Mouse (Mus musculus) frontal cortex, postnatal 25 days (tissue): ENCODE measurements at regions not wholly inside any gene's neighbourhood (a gene's known extent, or its start where the extent isn't known, plus 50 kb on each side); places are given as distances from the start of the nearest gene placed in this dataset.

Experiments
- DNase-seq, 2 experiments: peaks; one replicate each; pipeline ENCODE4 v3.0.0; 2022; ENCODE audit warnings: low spot score in 2 of 2

DNA sequence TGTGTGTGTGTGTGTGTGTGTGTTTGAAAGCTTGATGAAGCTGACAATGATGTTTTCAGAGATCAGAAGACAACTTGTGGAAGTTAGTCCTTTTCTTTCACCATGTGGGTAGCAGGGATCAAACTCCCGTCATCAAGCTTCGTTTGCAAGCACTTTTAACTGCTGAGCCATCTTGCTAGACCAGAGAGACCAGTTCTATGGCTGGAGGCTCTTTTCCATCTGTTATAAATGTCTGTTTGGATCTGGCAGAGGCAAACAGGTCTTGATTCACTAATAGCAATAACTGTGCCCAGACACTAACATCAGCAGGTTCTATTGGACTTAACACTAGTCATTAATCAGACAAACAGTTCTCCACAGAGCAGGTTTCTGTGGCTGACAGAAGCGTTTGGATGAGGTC lies 150.1 kb upstream of the Stmnd1 start:
- DNase-seq, result no peak

DNA sequence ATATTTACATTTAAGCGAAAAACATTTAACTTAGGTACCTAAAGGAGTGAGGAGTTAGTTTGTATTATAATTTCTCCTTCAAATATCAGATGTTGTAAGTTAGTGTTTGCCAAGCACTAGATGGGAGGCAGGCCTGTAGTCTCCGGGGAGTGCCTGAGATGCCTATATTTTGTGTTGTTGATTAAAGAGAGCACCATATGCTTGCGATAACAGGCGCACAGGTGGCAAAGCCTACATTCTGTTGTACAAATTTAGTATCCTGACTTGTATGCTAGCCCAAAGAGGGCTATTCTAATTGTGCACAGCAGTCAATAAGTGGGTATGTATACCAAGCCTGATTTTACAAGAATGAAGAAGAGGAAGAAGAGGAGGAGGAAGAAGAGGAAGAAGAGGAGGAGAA lies 151.8 kb upstream of the Atxn1 start:
- no peak for DNase-seq

DNA sequence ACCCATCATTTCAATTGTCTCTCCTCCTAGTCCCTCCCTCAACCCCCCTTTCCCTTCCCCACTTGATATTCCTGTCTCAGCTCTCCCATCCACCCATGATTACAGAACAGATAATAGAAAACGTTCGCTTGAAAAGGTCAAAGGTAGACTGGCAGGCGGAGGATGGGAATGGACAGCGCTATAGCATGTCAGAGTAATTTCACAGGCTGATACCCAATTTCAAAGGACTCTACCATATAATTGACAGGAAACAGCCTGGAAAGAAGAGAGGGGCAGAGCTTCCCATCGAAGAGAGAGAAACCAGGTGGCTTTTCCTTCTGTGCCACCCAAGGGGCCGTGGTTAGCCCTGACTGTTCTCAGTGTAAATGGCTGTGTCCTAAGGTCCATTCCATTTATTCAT lies 140.2 kb upstream of the Atxn1 start:
- no peak for DNase-seq

DNA sequence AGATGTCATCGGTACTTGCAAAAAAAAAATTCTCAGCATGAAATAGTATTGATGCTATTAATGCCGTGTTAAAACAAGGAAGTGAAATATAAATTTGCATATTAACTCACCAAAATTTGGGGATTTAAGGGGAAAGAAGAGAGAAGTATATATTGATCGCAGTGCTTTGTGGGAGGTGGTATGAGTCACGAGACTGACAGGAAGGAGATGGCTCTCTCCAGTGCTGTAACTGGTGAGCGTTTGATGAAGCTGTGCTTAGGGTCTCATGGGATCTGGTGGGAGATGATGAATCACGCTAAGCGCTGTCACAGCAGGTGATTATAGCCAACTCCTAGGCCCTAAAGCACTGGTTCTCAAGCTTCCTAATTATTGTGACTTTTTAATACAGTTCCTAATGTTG lies 133.8 kb upstream of the Atxn1 start:
- no peak for DNase-seq

GRCm38 (mm10) chr13:46098131-46098530 lies 133.3 kb upstream of the Atxn1 start:
- DNase-seq, result no peak

DNA sequence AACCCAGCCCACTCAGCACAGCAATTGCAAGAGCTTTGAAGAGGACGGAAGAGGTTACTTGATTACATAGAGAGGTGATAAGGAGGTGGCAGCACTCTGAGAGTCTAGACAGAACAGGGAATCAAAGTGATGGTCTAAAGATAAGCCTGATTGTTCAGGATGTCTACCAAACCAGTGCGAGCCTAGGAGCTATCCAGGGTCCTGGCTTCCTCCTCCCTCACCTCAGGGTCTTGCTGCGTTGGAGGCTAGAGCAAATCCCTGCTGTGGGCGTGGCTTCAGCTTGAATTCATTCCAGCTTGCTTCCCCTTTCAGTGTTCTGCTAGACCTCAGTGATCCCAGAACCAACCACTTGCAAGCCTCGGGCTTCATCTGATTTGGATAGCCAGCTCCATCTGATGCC lies 132.2 kb upstream of the Atxn1 start:
- no peak for DNase-seq

DNA sequence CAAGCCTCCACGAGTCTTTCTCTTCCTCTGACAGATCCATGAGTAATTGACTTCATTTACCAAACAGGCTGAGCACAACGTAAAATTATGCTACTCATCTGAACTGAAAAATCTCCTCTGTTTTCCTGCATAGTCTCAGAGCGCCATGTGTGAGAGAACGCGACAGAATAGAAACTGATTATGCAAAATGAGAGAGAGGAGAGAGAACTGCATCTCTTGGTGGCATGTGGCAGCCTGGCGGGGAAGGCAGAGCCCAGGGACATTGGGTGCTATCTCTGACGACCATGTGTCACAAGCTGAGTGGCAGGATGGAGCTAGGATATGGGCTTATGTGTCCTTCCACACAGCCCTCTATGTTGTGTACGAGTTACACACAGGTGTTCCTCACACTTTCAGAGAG lies 131.6 kb upstream of the Atxn1 start:
- DNase-seq, result no peak

GRCm38 (mm10) chr13:46092787-46093186 lies 128.0 kb upstream of the Atxn1 start:
- no peak for DNase-seq

GRCm38 (mm10) chr13:46091109-46091508 lies 126.3 kb upstream of the Atxn1 start:
- DNase-seq, result no peak

DNA sequence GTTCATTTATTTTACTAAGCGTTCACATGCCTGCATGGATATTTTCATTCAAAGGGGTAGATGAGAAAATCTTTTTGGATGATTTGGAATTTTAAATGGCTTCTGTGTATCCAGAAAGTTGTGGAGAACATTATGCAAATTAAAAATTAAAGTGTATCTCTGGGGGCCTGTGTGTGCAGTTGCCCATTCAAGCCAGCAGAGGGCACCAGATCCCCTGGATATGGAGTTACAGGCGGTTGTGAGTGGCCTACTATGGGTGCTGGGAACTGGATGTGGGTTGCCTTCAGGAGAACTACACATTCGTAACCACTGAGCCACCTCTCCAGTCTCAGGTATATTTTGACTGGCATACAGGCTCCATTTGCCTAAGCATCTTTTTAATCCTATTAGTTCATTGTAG lies 123.4 kb upstream of the Atxn1 start:
- DNase-seq, result no peak

DNA sequence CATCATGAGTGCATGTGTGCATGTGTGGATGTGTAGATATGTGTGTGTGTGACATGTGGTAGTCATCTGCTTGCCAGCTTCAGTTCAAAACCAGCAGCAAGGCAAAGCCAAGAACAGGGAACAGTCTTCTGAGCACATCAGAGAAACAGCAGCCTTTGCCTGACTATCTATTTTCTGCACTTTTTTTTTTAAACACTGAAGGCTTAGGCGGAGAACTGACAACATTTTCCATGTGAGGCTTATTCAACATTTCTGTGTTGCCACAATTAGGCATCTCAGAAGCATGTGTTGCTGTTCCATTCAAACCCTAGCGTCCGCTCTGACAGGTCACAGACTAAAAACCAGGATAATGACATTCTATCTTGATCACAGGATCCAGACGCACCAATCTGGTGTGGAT lies 122.9 kb upstream of the Atxn1 start:
- DNase-seq, result no peak

GRCm38 (mm10) chr13:46076879-46077278 lies 112.1 kb upstream of the Atxn1 start:
- DNase-seq, result no peak

- no peak for DNase-seq
Measured at GRCm38 (mm10) chr13:46071670-46072069, 106.9 kb upstream of the Atxn1 start.

- no peak for DNase-seq
Measured at GRCm38 (mm10) chr13:46069571-46069970, 104.8 kb upstream of the Atxn1 start.

GRCm38 (mm10) chr13:46062758-46063157 lies 98.0 kb upstream of the Atxn1 start:
- no peak for DNase-seq

GRCm38 (mm10) chr13:46059870-46060269 lies 95.1 kb upstream of the Atxn1 start:
- DNase-seq, result no peak

DNA sequence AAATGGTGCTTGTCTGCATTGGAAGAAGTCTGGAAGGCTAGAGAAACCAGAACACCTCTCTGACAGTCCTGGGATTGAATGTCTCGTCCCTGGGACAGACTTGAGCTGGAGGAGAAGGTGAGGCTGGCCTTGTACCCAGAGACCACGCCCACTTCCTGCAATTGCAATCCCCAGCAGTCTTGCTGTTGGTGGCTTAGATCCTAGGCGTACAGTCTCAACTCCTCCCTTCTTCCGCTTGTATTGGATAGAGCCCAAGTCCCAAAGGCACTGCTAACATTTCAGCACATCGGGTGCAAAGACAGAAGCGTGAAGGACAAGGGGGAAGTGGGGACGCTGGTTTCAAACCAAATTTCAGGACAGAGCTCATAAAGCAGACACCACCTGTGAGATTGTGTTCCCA lies 94.1 kb upstream of the Atxn1 start:
- no peak for DNase-seq

DNA sequence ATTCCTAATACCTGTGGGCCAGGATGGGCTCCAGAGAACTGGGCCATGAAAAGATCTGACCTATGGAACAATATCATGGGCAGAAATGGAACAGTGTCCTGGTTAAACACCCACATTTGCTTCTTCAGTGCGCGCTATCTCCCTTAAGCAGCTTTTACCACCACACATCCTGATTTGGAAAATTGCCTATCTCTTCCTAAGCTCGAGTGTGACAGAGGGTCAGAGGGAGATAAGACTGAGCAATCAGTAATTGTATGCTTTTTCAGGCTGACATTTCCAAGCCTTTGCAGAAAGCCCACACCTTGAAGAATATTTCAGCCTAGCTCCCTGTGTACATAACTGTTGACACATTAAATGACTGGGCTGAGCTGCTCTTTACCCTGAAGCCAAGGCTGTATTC lies 93.5 kb upstream of the Atxn1 start:
- DNase-seq, result no peak

GRCm38 (mm10) chr13:46055410-46055809 lies 90.6 kb upstream of the Atxn1 start:
- DNase-seq, result no peak

GRCm38 (mm10) chr13:46043568-46043967 lies 78.8 kb upstream of the Atxn1 start:
- DNase-seq, result no peak

DNA sequence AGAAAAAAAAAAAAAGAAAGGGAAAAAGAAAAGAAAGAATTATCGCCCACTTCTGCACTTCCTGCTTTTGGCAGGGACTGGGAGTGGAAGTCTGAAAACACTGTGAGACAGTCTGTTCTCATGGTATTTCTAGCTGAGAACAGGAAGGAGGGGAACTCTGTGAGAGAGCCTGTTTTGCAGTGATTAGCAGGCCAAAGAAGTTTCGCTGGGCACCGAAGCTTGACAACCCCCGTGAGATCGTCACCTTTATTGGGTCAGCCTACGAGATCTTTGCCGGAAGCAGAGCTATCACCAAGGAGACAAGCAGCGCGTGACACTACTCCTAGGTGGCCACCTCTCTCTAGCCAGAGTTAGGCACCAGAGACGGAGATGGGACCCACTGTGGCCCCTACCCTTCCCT lies 78.2 kb upstream of the Atxn1 start:
- DNase-seq, result no peak

- DNase-seq, result no peak
Measured at GRCm38 (mm10) chr13:46042224-46042623, 77.4 kb upstream of the Atxn1 start.

DNA sequence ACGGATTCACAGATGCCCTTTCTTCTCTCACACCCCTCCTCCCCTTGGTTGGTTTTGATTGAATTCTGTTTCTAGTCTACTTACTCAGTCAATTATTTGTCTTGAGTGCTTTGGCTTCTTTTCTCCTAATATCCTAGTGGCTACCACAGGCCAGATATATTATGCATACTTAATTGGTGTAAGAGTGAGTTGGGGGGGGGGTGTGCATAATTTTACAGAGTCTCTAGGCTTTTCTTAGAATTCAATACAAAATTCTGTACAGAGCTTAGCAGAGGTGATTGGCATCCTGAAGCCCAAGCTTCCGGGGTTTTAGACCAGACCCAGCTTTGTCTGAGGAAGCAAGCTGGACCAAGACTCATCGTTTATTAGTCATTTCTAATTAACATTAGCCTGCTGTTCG lies 76.7 kb upstream of the Atxn1 start:
- DNase-seq, result no peak

GRCm38 (mm10) chr13:46040062-46040461 lies 75.3 kb upstream of the Atxn1 start:
- DNase-seq, result no peak
